ENCODE assay signal across 8 mouse cellular contexts in genomic region chr3:36449292-36450165, GRCm38 (mm10). TPM values are rescaled to one million over a fixed set of nuclear protein-coding genes. Genes with fewer than 3 reads are reported as not detected.
DNase-seq lines count a peak whose midpoint lies in the region; ATAC-seq lines count a peak whose summit lies in the region.

No protein-coding gene starts in this region.

- no peak overlapping the region for H3K9ac ChIP-seq in heart, embryonic 12.5 days

- intact Hi-C loops in gastrocnemius, postnatal 36 days (cut with DNase I): no loop called here

- no peaks in the 10 kb centered on the region for H3K27me3 ChIP-seq in heart, embryonic 12.5 days (replicated peaks)

- peak; percentile 56 for ATAC-seq in heart, embryonic 12.5 days (ENCODE audit: insufficient number of reproducible peaks, low FRiP score)

- 22% methylated on average over 20 of the region's 20 CpGs for WGBS in heart, embryonic 12.5 days

- peak; percentile 26 for DNase-seq in gastrocnemius, postnatal 25 days
- no peak for DNase-seq in gastrocnemius, postnatal 36 days
- DNase-seq in lung, postnatal 36 days: peak; percentile 66
- no peak for DNase-seq in cerebellum, postnatal 10 days
- no peak for DNase-seq in spleen, postnatal 4 days (ENCODE audit: low spot score in 2 of 2)
- no peak for DNase-seq in spleen, adult 12 weeks (ENCODE audit: low spot score)

- H3K27ac ChIP-seq in brown adipose tissue, adult 24 weeks (replicated peaks; ENCODE audit: low read depth, low read length): peak overlapping the region; percentile 77
- H3K27ac ChIP-seq in heart, embryonic 12.5 days (ENCODE audit: poor library complexity, severe bottlenecking): peak overlapping the region; percentile 67

- H3K9me3 ChIP-seq in heart, embryonic 12.5 days (replicated peaks): no peaks in the 10 kb centered on the region

- H3K4me2 ChIP-seq in heart, embryonic 12.5 days: peak overlapping the region; percentile 7; the same call in 1 of the 2 replicates

- H3K4me1 ChIP-seq in brown adipose tissue, adult 24 weeks (ENCODE audit: control insufficient read depth, insufficient read depth, insufficient read length, low read length): peaks cover 4% of the 10 kb centered on the region; the same call in 1 of the 2 replicates
- H3K4me1 ChIP-seq in heart, embryonic 12.5 days (replicated peaks): peaks cover 35% of the 10 kb centered on the region

- H3K4me3 ChIP-seq in brown adipose tissue, adult 24 weeks (ENCODE audit: insufficient read depth, low read depth, low read length): no peak overlapping the region
- no peak overlapping the region for H3K4me3 ChIP-seq in heart, embryonic 12.5 days

- peaks cover 68% of the 10 kb centered on the region for H3K36me3 ChIP-seq in heart, embryonic 12.5 days

RNA-seq across cellular contexts. Expression of gene Anxa5, which starts 26.2 kb away (rescaled TPM):
- total RNA-seq in gastrocnemius, postnatal 25 days (2021): 10 to 100 TPM; 50.7 to 67.3 TPM
- 10 to 100 TPM; 36.6 to 46.2 TPM for total RNA-seq in gastrocnemius, postnatal 36 days (2021)
- 448 and 597 TPM in 2 replicates for polyA plus RNA-seq in brown adipose tissue, adult 24 weeks (2012; ENCODE audit: insufficient read depth, insufficient read length, missing spikeins)
- 327 and 336 TPM in 2 replicates for polyA plus RNA-seq in heart, embryonic 12.5 days (2016; fragmentation: Nextera tagmentation; extraction: Ambion mirVana)

RNA-seq across cellular contexts. Expression of gene 1810062G17Rik, which starts 26.2 kb away (rescaled TPM):
- total RNA-seq in gastrocnemius, postnatal 25 days (2021): not detected
- total RNA-seq in gastrocnemius, postnatal 36 days (2021): under 1 TPM in 1 of 2 experiments, not detected in 1; 0.30 TPM
- polyA plus RNA-seq in brown adipose tissue, adult 24 weeks (2012; ENCODE audit: insufficient read depth, insufficient read length, missing spikeins): 2.1 and 3.8 TPM in 2 replicates
- polyA plus RNA-seq in heart, embryonic 12.5 days (2016; fragmentation: Nextera tagmentation; extraction: Ambion mirVana): 1.2 and 1.3 TPM in 2 replicates

Comparison
In these comparisons a context has a peak if more than half of its experiments do, and no peak if none do; other contexts are left out.
1. DNase-seq: peak in gastrocnemius, postnatal 25 days (single experiment) and lung, postnatal 36 days (single experiment); none in gastrocnemius, postnatal 36 days (0 of 2), cerebellum, postnatal 10 days (0 of 2), spleen, postnatal 4 days (0 of 2) and spleen, adult 12 weeks (single experiment).